Mouse (Mus musculus): Measurements from ENCODE around the gene Nphs2.
"Not testable (repeated sequence)": the region's sequence is repeated elsewhere in the genome, so short reads cannot be mapped to it uniquely, and the experiment has no call there.

Nphs2 gene

DNA sequence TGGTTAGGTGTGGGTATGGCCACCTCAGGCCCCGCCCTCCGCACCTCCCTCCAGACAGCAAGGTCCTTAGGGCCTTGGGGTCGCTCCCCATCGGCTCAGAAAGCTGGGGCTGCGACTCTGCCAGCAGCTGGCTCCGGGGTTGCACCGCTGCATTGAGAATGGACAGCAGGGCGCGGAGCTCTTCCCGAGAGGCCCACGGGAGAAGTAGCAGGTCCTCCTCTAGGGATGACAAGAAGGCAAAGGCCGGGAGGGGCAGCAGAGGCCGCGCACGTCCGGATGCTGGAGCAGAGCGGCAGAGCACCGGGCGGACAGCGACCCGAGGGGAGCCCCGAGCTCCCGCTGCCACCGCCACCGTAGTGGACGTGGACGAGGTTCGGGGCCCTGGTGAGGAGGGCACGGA, at the start of gene Nphs2:
TSS of gene Nphs2 (plus strand) at position 98 of the 400 bp plus-strand sequence.
- DNase-seq: peak; percentile 49

- DNase-seq: peak; percentile 73
Measured at GRCm38 (mm10) chr1:156263352-156263751, 47.2 kb upstream of the Nphs2 start.

DNA sequence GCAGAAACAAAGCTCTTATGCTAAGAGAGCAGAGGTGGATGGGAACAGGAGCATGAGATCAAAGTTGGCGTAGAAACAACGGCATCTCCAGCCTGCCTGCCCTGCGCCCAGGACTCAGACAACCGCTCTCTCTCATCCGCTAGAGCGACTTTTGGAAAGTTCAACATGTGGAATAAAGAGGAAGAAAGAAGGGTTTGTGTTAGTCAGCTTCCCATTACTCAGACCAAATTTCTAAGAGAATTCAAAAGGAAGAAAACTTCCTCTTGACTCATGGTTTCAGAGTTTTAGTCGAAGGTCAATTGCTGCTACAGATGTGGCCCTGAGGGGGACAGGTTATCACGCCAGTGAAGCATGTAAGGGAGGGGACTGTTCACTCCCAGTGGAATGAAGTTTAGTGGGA, 46.6 kb upstream of the Nphs2 start:
- DNase-seq: no peak

- not testable (repeated sequence) for DNase-seq
Measured at GRCm38 (mm10) chr1:156268546-156268945, 42.0 kb upstream of the Nphs2 start.

GRCm38 (mm10) chr1:156270471-156270870, 40.1 kb upstream of the Nphs2 start:
- DNase-seq: no peak

DNA sequence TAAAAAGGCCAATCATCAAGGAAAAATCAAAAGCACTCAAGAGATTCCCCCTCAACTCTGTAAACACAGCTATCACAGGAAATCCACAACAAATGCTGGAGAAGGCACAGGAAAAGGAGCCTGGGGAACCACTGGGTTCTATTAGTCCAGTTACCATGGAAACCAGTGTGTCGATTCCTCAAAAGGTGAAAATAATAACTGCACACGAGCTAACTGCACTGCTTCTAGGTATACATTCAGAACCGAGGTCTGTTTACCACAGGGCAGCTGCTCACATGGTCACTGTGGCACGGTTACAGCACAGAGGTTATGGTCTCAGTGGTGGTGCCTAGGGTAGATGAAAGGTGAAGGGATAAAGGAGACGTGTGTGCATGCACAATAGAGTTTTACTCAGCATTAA, 38.9 kb upstream of the Nphs2 start:
- DNase-seq: no peak

GRCm38 (mm10) chr1:156273647-156274046, 36.9 kb upstream of the Nphs2 start:
- DNase-seq: no peak

DNA sequence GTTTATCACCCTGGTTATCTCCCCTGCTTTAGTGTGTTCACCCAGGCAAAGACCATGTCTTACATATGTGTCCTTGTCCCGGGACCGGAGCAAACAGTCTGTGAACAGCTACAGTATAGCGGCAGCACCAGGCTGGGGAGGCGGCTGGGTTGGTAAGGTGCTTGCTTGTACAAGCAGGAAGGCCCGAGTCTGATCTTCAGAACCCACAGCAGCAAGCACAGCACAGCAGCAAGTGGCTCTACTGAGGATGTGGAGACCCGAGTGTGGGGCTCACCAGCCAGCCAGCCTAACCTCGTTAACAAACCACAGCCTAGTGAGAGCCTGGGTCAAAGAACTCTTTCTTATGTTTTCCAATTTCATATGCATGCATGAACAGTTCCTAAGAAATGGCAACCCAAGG, 30.4 kb upstream of the Nphs2 start:
- DNase-seq: no peak

- no peak for DNase-seq
Measured at GRCm38 (mm10) chr1:156284207-156284606, 26.3 kb upstream of the Nphs2 start.

GRCm38 (mm10) chr1:156284851-156285540, 25.5 kb upstream of the Nphs2 start:
- no peak for DNase-seq

- DNase-seq: no peak
Measured at GRCm38 (mm10) chr1:156285541-156285896, 25.0 kb upstream of the Nphs2 start.

GRCm38 (mm10) chr1:156288556-156289221, 21.8 kb upstream of the Nphs2 start:
- no peak for DNase-seq

DNA sequence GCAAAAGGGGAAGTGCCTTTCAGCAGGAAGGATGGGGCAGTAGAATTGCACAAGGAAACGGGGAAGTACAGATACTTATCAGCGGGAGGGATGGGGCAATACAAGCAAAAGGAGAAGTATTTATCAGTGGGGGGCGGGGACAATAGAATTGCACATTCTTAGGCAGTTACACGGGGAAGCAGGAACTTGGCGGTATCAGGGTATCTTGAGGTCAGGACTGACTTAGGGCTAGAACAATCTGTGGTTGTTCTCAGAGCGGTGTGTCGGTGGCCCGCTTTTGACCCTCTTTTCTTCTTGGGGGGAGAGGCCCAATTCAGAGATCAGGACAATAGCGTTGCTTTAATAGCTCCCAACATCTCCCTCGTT, 21.3 kb upstream of the Nphs2 start:
- not testable (repeated sequence) for DNase-seq

DNA sequence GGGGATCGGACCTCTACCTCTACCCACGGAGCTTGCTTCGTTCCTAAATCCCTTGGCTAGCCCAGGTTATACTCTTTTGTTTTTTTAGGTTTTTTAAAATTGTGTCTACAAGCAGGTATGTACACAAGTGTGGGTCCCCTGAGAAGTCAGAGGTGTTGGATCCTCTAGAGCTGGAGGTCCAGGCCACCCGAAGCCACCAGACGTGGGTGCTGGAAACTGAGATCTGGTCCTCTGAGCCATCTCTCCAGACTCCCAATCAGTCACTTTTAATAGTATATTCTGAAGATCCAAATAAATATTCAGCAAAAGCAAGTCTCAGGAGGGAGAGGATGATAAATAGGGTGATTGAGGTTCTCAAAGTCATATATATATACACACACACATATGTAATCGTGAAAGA, 20.5 kb upstream of the Nphs2 start:
- no peak for DNase-seq

GRCm38 (mm10) chr1:156302911-156303749, 7.4 kb upstream of the Nphs2 start, which contains the start of gene Tdrd5:
Gene Tdrd5 (minus strand): TSS chr1:156303664.
- peak; percentile 74 for DNase-seq

DNA sequence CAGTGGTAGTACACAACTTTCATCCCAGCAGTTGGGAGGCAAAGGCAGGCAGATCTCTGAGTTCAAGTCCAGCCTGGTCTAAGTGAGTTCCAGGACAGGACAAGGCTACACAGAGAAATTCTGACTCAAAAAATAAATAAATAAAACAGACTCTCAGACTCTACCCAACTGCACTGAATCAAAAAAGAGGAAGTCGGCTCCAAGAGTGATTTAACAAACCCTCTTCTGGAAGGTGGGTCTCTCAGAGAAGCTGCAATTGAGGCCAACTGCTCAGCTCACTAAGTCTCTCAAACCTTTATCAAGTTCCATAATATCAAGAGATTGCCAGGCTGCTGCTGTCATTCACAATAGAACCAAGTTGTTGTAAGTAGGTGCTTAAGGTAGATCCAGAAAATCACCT, 1.9 kb upstream of the Nphs2 start:
- DNase-seq: no peak

GRCm38 (mm10) chr1:156323126-156323525, 12.6 kb downstream of the Nphs2 start:
- DNase-seq: no peak

DNA sequence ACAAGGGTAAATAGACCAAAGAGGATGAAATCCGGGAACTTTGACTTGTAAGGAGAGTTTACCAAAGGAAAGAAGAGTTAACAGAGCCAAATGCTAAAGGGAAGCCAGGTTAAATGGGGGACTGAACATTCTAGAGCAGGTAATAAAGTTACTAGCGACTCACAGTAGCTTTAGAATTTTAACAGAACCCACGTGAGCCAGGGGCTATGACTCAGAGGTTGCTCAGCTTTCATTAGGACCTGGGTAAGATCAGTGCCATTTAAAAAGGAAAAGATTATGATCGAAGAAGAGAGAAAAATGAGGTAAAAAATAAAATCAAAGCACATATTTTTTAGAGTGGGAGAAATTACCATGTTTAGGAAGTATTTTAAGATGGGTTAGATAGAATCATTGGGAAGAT, 30.3 kb downstream of the Nphs2 start:
- no peak for DNase-seq

GRCm38 (mm10) chr1:156344433-156344832, 33.9 kb downstream of the Nphs2 start:
- no peak for DNase-seq

DNA sequence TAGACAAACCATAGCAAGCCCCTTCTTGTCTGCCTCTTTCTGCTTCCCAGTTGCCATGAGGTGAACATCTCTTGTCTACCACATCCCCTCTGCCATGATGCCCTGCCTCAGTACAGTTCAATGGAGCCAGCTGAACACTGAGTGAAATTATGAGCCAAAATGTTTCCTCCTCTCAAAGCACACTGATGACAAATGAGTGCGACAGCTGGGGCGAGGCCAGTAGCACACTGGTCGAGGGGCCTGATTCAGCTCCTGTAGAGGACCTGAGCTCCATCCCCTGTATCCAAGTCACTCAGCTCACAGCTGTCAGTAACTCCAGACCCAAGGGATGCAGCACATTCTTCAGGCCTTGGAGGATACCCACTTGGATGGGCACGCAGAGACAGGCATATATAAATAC, 35.1 kb downstream of the Nphs2 start:
- no peak for DNase-seq

GRCm38 (mm10) chr1:156349031-156349430, 38.5 kb downstream of the Nphs2 start:
- DNase-seq: no peak

- DNase-seq: no peak
Measured at GRCm38 (mm10) chr1:156350441-156350840, 39.9 kb downstream of the Nphs2 start.

- no peak for DNase-seq
Measured at GRCm38 (mm10) chr1:156352466-156352865, 41.9 kb downstream of the Nphs2 start.

- DNase-seq: no peak
Measured at GRCm38 (mm10) chr1:156365740-156366139, 55.2 kb downstream of the Nphs2 start, which contains the start of gene Gm2000. Gene Gm2000 (plus strand): TSS chr1:156366040.

Measured in retina, postnatal 1 day (tissue).